Mouse (Mus musculus) A20 (cell line): ENCODE data around the gene Acyp2.
"Not testable (repeated sequence)": the region's sequence is repeated elsewhere in the genome, so short reads cannot be mapped to it uniquely, and the experiment has no call there.

Source experiments
- DNase-seq: peaks from one replicate; pipeline ENCODE4 v3.0.0-alpha.2; 2011; ENCODE audit warnings: low read depth, low spot score

Acyp2 gene

GRCm38 (mm10) chr11:30649001-30649637 lies at the start of gene Acyp2:
TSS of gene Acyp2 (minus strand) at chr11:30649587.
- no peak for DNase-seq

- DNase-seq = no peak
These were observed 40.0 kb upstream of the Acyp2 start for GRCm38 (mm10) chr11:30689421-30689820.

- peak; percentile 13 for DNase-seq
These were observed 26.7 kb upstream of the Acyp2 start for GRCm38 (mm10) chr11:30676086-30676485.

- no peak for DNase-seq
These were observed 23.3 kb upstream of the Acyp2 start for GRCm38 (mm10) chr11:30672719-30673118.

GRCm38 (mm10) chr11:30663001-30663400 lies 13.6 kb upstream of the Acyp2 start:
- DNase-seq = no peak

- no peak for DNase-seq
These were observed 13.2 kb upstream of the Acyp2 start for GRCm38 (mm10) chr11:30662591-30662990.

GRCm38 (mm10) chr11:30657069-30657468 lies 7.7 kb upstream of the Acyp2 start:
- DNase-seq = peak; percentile 10

- DNase-seq = no peak
These were observed 6.7 kb upstream of the Acyp2 start for GRCm38 (mm10) chr11:30656060-30656459.

GRCm38 (mm10) chr11:30650416-30650815 lies 1.0 kb upstream of the Acyp2 start:
- DNase-seq = no peak

- DNase-seq = no peak
These were observed 13.7 kb downstream of the Acyp2 start for GRCm38 (mm10) chr11:30635674-30636073.

- no peak for DNase-seq
These were observed 18.9 kb downstream of the Acyp2 start for GRCm38 (mm10) chr11:30630514-30630913.

GRCm38 (mm10) chr11:30623218-30623617 lies 26.2 kb downstream of the Acyp2 start:
- no peak for DNase-seq

- DNase-seq = not testable (repeated sequence)
These were observed 27.7 kb downstream of the Acyp2 start for GRCm38 (mm10) chr11:30621386-30622363.

- no peak for DNase-seq
These were observed 31.2 kb downstream of the Acyp2 start for GRCm38 (mm10) chr11:30618235-30618634.

GRCm38 (mm10) chr11:30617571-30618097 lies 31.8 kb downstream of the Acyp2 start:
- no peak for DNase-seq

GRCm38 (mm10) chr11:30615977-30616376 lies 33.4 kb downstream of the Acyp2 start:
- no peak for DNase-seq

- no peak for DNase-seq
These were observed 35.4 kb downstream of the Acyp2 start for GRCm38 (mm10) chr11:30613916-30614546.

GRCm38 (mm10) chr11:30612699-30613098 lies 36.7 kb downstream of the Acyp2 start:
- DNase-seq = no peak

- DNase-seq = no peak
These were observed 40.1 kb downstream of the Acyp2 start for GRCm38 (mm10) chr11:30609247-30609646.

- DNase-seq = no peak
These were observed 41.5 kb downstream of the Acyp2 start for GRCm38 (mm10) chr11:30607587-30608518.

- no peak for DNase-seq
These were observed 52.1 kb downstream of the Acyp2 start for GRCm38 (mm10) chr11:30597259-30597658.
